Mouse (Mus musculus): ENCODE results near the gene Fndc5.

The Fndc5 gene

GRCm38 (mm10) chr4:129117720-129118510 is 18.9 kb upstream of the Fndc5 start:
- POLR2A ChIA-PET = interaction anchor here (0.6 to 1.3 kb wide), 6 partner anchors 9 to 168 kb away, joined by 3 to 6 read pairs (median 4); partner anchors contain the start of genes S100pbp (in 1 of the 4) and Yars (in 1 of the 4)
- CTCF ChIA-PET = interaction anchor here in 1 of 4 experiments (0.7 to 2.3 kb wide), 3 partner anchors 13 to 245 kb away, joined by 3 to 6 read pairs (median 3); no protein-coding TSS in a partner anchor

GRCm38 (mm10) chr4:129119708-129120107 is 17.1 kb upstream of the Fndc5 start:
- ChIA-PET CTCF (interaction anchor here in 2 of 4 experiments (0.6 to 2.0 kb wide), 2 partner anchors 17 to 211 kb away, joined by 3 to 7 read pairs; no protein-coding TSS in a partner anchor), POLR2A (interaction anchor here in 2 of 4 experiments (0.5 to 1.4 kb wide), 2 partner anchors 11 to 415 kb away, joined by 3 to 9 read pairs; no protein-coding TSS in a partner anchor)

GRCm38 (mm10) chr4:129120520-129121445 is 16.0 kb upstream of the Fndc5 start:
- CTCF ChIA-PET = interaction anchor here (0.5 to 3.0 kb wide), 24 partner anchors 8 to 438 kb away, joined by 3 to 32 read pairs (median 4); no protein-coding TSS in a partner anchor

GRCm38 (mm10) chr4:129121569-129122086 is 15.2 kb upstream of the Fndc5 start, which contains the start of gene Hpca:
Hpca (minus strand) TSS chr4:129122036.
- CTCF ChIA-PET = interaction anchor here (0.5 to 3.0 kb wide), 25 partner anchors 8 to 861 kb away, joined by 3 to 32 read pairs (median 4); no protein-coding TSS in a partner anchor
- POLR2A ChIA-PET = interaction anchor here (0.6 to 3.3 kb wide), 22 partner anchors 8 to 267 kb away, joined by 3 to 12 read pairs (median 4); partner anchors contain the start of genes Rnf19b (in 3 of the 4), Tmem54 (in 2 of the 4), Fndc5 (in 1 of the 4) and S100pbp (in 1 of the 4)

More at GRCm38 (mm10) chr4:129120520-129121445, 16.0 kb upstream of the Fndc5 start:
- POLR2A ChIA-PET = interaction anchor here in 3 of 4 experiments (0.6 to 3.3 kb wide), 16 partner anchors 9 to 268 kb away, joined by 3 to 12 read pairs (median 4); partner anchors contain the start of genes Rnf19b (in 3 of the 3) and Tmem54 (in 2 of the 3)

GRCm38 (mm10) chr4:129122107-129122506 is 14.7 kb upstream of the Fndc5 start:
- ChIA-PET CTCF (interaction anchor here in 3 of 4 experiments (0.6 to 3.0 kb wide), 14 partner anchors 8 to 861 kb away, joined by 3 to 32 read pairs (median 4); no protein-coding TSS in a partner anchor), POLR2A (interaction anchor here (0.6 to 3.3 kb wide), 19 partner anchors 8 to 330 kb away, joined by 3 to 12 read pairs (median 4); partner anchors contain the start of genes Tmem54 (in 2 of the 4), Fndc5 (in 1 of the 4), Rnf19b (in 1 of the 4) and S100pbp (in 1 of the 4))

- ChIA-PET CTCF (interaction anchor here in 3 of 4 experiments (0.9 to 3.0 kb wide), 8 partner anchors 8 to 105 kb away, joined by 3 to 32 read pairs (median 4); no protein-coding TSS in a partner anchor), POLR2A (interaction anchor here in 3 of 4 experiments (0.5 to 3.3 kb wide), 12 partner anchors 8 to 329 kb away, joined by 3 to 12 read pairs (median 3); partner anchors contain the start of genes Fndc5 (in 1 of the 3), Rnf19b (in 1 of the 3), S100pbp (in 1 of the 3) and Yars (in 1 of the 3))
Measured at GRCm38 (mm10) chr4:129122719-129123118, 14.1 kb upstream of the Fndc5 start.

DNA sequence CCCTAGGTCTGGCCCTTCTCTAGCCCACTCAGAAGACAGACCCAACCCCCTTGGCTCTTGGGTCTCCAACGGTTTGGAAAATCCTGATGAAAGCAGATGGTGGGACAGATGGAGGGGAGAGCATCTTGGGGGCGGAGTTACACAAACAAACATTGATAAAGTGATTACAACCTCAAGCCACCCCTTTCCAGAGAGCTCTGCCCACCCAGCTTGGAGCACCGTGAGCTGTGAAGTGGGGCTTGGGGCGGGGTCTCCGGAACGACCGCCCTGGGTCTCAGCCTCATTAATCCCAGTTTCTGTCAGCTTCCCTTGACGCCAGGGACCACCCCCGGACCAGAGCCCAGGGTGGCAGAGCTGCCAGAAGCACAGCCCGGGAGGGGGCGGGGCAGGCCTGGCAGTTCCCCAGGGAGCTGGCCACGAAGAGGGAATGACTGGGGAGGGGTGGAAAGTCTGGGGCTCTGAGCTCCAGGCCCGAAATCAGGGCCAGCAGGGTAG is 12.1 kb upstream of the Fndc5 start:
- ChIA-PET CTCF (interaction anchor here (0.5 to 3.5 kb wide), 10 partner anchors 9 to 150 kb away, joined by 3 to 16 read pairs (median 8); no protein-coding TSS in a partner anchor), POLR2A (interaction anchor here (0.6 to 3.6 kb wide), 14 partner anchors 9 to 337 kb away, joined by 3 to 20 read pairs (median 4); partner anchors contain the start of genes Bsdc1 (in 1 of the 4), Rnf19b (in 1 of the 4), S100pbp (in 1 of the 4) and Yars (in 1 of the 4))

- ChIA-PET CTCF (interaction anchor here (0.5 to 3.5 kb wide), 10 partner anchors 9 to 903 kb away, joined by 3 to 16 read pairs (median 8); no protein-coding TSS in a partner anchor), POLR2A (interaction anchor here (0.5 to 3.6 kb wide), 24 partner anchors 9 to 386 kb away, joined by 3 to 20 read pairs (median 4); partner anchors contain the start of genes S100pbp (in 2 of the 4), Yars (in 2 of the 4), Bsdc1 (in 1 of the 4) and Rnf19b (in 1 of the 4))
Measured at GRCm38 (mm10) chr4:129125736-129126451, 10.9 kb upstream of the Fndc5 start.

DNA sequence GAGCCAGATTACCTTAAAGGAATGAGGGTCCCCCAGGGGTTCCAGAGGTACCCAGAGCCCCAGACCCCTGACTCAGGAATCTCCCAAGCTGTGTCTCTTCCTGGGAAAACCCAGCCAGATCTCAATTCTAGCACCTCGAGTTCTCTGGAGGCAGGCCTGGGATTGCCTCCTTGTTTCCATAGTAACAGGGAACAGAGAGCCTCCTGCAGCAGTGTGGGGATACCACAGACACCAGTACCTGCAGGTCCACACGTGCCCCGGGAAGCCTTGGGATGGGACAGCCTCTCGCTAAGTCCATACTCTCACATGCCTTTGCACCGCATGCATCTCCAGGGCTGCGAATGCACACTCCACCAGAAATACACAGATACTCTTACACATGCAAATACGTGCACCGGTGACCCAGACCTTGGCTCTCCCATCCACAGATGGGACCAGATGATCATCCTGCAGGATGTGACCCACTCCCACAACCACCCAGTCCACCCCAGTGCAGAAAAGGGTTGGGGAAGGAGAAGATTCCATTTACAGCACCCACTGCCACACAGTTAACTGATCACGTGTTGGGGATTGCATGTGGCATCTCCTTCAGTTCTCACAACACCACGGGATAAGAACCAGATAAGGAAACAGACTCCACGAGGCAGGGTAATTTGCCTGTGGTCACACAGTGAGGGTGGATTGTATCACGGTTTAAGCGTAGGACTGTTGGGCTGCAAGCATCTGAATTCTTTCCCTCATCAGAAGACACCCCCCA is 8.0 kb upstream of the Fndc5 start:
- ChIA-PET POLR2A (interaction anchor here in 2 of 4 experiments (0.7 to 1.5 kb wide), 6 partner anchors 8 to 71 kb away, joined by 3 to 7 read pairs (median 4); partner anchors contain the start of genes S100pbp (in 1 of the 2) and Yars (in 1 of the 2)), CTCF (interaction anchor here in 3 of 4 experiments (1.2 to 3.3 kb wide), 5 partner anchors 8 to 165 kb away, joined by 4 to 20 read pairs (median 6); no protein-coding TSS in a partner anchor)

DNA sequence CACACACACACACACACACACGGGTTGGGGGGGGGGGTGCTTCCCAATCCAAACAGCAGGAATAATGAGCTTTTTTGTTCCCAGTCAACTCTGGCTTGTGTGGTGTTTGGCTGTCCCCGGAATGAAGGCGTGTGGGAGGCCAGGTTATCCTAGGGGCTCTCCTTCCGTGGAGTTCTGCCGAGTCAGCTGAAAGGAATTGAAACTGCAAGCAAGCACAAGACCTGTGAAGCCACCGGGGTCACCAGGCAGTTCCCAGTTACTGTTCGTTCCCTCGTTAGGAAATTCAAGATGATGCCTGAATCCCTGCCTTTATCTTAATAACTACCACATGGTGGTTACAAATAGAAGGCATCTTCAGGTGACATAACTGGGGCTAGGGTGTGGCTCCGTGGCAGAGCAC is 7.4 kb upstream of the Fndc5 start:
- CTCF ChIA-PET = interaction anchor here (0.5 to 3.3 kb wide), 23 partner anchors 8 to 1189 kb away, joined by 3 to 20 read pairs (median 5); partner anchors contain the start of gene Hpca (in 1 of the 4)
- POLR2A ChIA-PET = interaction anchor here in 3 of 4 experiments (0.6 to 2.3 kb wide), 25 partner anchors 8 to 370 kb away, joined by 3 to 13 read pairs (median 3); partner anchors contain the start of genes Rnf19b (in 2 of the 3), Azin2 (in 1 of the 3), Bsdc1 (in 1 of the 3) and Hpca (in 1 of the 3)

- ChIA-PET CTCF (interaction anchor here (0.5 to 3.3 kb wide), 31 partner anchors 9 to 325 kb away, joined by 3 to 24 read pairs (median 5); partner anchors contain the start of genes Hpca (in 2 of the 4), S100pbp (in 1 of the 4), Tmem54 (in 1 of the 4) and Yars (in 1 of the 4)), POLR2A (interaction anchor here in 3 of 4 experiments (0.6 to 2.3 kb wide), 37 partner anchors 8 to 566 kb away, joined by 3 to 13 read pairs (median 3); partner anchors contain the start of genes Bsdc1 (in 2 of the 3), Hpca (in 2 of the 3), Rnf19b (in 2 of the 3) and Rbbp4 (in 1 of the 3))
Measured at GRCm38 (mm10) chr4:129130149-129130548, 6.7 kb upstream of the Fndc5 start.

DNA sequence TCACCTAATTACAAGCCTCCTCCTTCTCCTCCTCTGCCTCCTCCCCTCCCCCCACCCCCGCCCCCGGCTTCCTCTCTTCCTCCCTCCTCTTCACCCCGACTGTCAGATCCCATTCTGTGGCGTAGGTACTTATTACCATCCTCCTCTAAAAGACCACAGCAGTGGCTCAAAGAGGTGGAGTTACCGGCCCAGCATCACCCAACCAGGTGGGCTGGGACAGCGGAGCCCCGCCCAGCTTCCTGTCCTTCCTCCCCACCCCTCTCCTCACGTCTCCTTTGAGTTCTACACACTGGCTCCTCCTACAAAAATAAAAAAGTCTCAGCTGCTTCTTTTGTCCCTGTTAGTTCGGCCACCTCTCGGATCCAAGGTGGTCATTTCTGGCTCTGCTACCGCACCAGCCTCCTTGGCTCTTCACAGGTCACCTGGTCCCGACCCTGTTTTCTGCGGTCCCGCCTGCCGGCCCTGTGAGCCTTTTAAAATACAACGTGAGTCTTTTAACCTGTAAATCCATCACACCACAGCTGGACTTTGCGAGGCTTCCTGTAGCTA is 6.0 kb upstream of the Fndc5 start:
- CTCF ChIA-PET = interaction anchor here (0.5 to 3.3 kb wide), 23 partner anchors 9 to 392 kb away, joined by 3 to 24 read pairs (median 3); partner anchors contain the start of genes Hpca (in 2 of the 4), S100pbp (in 2 of the 4), Yars (in 2 of the 4) and Tmem54 (in 1 of the 4)
- POLR2A ChIA-PET = interaction anchor here in 3 of 4 experiments (0.6 to 2.3 kb wide), 35 partner anchors 8 to 1044 kb away, joined by 3 to 13 read pairs (median 4); partner anchors contain the start of genes Bsdc1 (in 2 of the 3), Rnf19b (in 2 of the 3), S100pbp (in 2 of the 3) and Yars (in 2 of the 3)

- POLR2A ChIA-PET = interaction anchor here (0.6 to 1.9 kb wide), 25 partner anchors 9 to 506 kb away, joined by 3 to 8 read pairs (median 4); partner anchors contain the start of genes Rnf19b (in 1 of the 4) and Txlna (in 1 of the 4)
- CTCF ChIA-PET = interaction anchor here (0.6 to 4.1 kb wide), 56 partner anchors 8 to 518 kb away, joined by 3 to 23 read pairs (median 4); partner anchors contain the start of genes Hpca (in 3 of the 4), Bsdc1 (in 1 of the 4), S100pbp (in 1 of the 4) and Yars (in 1 of the 4)
Measured at GRCm38 (mm10) chr4:129134799-129135585, 1.8 kb upstream of the Fndc5 start.
